Mouse (Mus musculus) midbrain, embryonic 16.5 days (tissue): Measurements from ENCODE around the gene Crocc2. TPM values are rescaled to one million over a fixed set of nuclear protein-coding genes. Genes with fewer than 3 reads are reported as not detected.

Experiments
- ATAC-seq: fragments of 200-750 bp; cut with Nextera tagmentation; 2 replicates; pipeline ENCODE4 v1.8.0; 2017; ENCODE audit warnings: moderate TSS enrichment
- H3K27ac ChIP-seq: fragments of 300-500 bp; sonication (generic); 2 replicates; pipeline ENCODE4 v1.5.1; 2014; ENCODE audit warnings: mild to moderate bottlenecking, low read length, mixed read lengths
- H3K27me3 ChIP-seq: fragments of 300-500 bp; sonication (generic); 2 replicates; pipeline ENCODE4 v1.6.1; 2014; ENCODE audit warnings: low read depth, low read length, mixed read lengths; ENCODE audit not compliant: control insufficient read depth, insufficient read depth
- H3K36me3 ChIP-seq: fragments of 300-500 bp; sonication (generic); 2 replicates; pipeline ENCODE4 v1.6.1; 2014; ENCODE audit warnings: mild to moderate bottlenecking, low read length, moderate library complexity, mixed read lengths; ENCODE audit not compliant: control insufficient read depth, insufficient read depth
- H3K4me1 ChIP-seq: fragments of 300-500 bp; sonication (generic); 2 replicates; pipeline ENCODE4 v1.6.1; 2014; ENCODE audit warnings: mild to moderate bottlenecking, low read length, mixed read lengths; ENCODE audit not compliant: control insufficient read depth, insufficient read depth
- H3K4me2 ChIP-seq: fragments of 300-500 bp; sonication (generic); 2 replicates; pipeline ENCODE4 v1.6.1; 2014; ENCODE audit warnings: mild to moderate bottlenecking, low read length, mixed read lengths
- H3K4me3 ChIP-seq: fragments of 300-500 bp; sonication (generic); 2 replicates; pipeline ENCODE4 v1.5.1; 2014; ENCODE audit warnings: low read depth, mild to moderate bottlenecking, low read length, moderate library complexity, mixed read lengths
- H3K9ac ChIP-seq: fragments of 300-500 bp; sonication (generic); 2 replicates; pipeline ENCODE4 v1.6.1; 2014; ENCODE audit warnings: low read depth, low read length, mixed read lengths
- H3K9me3 ChIP-seq: fragments of 300-500 bp; sonication (generic); replicated peaks from 2 replicates; pipeline ENCODE4 v1.6.1; 2014; ENCODE audit warnings: mild to moderate bottlenecking, low read length, mixed read lengths; ENCODE audit not compliant: control insufficient read depth, poor library complexity, severe bottlenecking
- WGBS: fragments of 180-500 bp; shearing (Covaris S2); extraction: QIAGEN DNeasy Blood & Tissue Kit; methylation state at CpG from one replicate; pipeline ENCODE4 v1.1.7; 2014; 5-methylcytosine and 5-hydroxymethylcytosine counted together
- polyA plus RNA-seq: library from polyadenylated mRNA; unstranded; fragments of >200 nt; fragmentation: Nextera tagmentation; extraction: Ambion mirVana; gene quantifications from 2 replicates; pipeline ENCODE4 v1.2.1, GENCODE M21; 2015

Crocc2 gene
- polyA plus RNA-seq, 1 experiment from 2014 or later, result 0.74 TPM

GRCm38 (mm10) chr1:93132676-93133075, 35.8 kb upstream of the Crocc2 start:
- no peak overlapping the region for H3K27ac ChIP-seq
- no peak overlapping the region for H3K4me3 ChIP-seq
- H3K9ac ChIP-seq, result no peak overlapping the region
- H3K36me3 ChIP-seq, result no peaks in the 10 kb centered on the region
- WGBS, result 70% methylated on average over 8 of the region's 8 CpGs
- no peak overlapping the region for H3K4me2 ChIP-seq
- no peaks in the 10 kb centered on the region for H3K27me3 ChIP-seq
- no peak for ATAC-seq
- H3K4me1 ChIP-seq, result no peaks in the 10 kb centered on the region
- H3K9me3 ChIP-seq, result no peaks in the 10 kb centered on the region

GRCm38 (mm10) chr1:93135036-93135526, 33.4 kb upstream of the Crocc2 start, which contains the start of gene Agxt:
TSS of gene Agxt (plus strand) at chr1:93135240.
- Histone ChIP-seq H3K27me3 (no peaks in the 10 kb centered on the region), H3K4me1 (no peaks in the 10 kb centered on the region), H3K9me3 (no peaks in the 10 kb centered on the region), H3K36me3 (no peaks in the 10 kb centered on the region), H3K9ac (no peak within 1 kb of the TSS), H3K4me3 (no peak within 1 kb of the TSS), H3K4me2 (no peak within 1 kb of the TSS), H3K27ac (no peak within 1 kb of the TSS)
- no peak for ATAC-seq
- 88% methylated on average over 12 of the region's 12 CpGs for WGBS

DNA sequence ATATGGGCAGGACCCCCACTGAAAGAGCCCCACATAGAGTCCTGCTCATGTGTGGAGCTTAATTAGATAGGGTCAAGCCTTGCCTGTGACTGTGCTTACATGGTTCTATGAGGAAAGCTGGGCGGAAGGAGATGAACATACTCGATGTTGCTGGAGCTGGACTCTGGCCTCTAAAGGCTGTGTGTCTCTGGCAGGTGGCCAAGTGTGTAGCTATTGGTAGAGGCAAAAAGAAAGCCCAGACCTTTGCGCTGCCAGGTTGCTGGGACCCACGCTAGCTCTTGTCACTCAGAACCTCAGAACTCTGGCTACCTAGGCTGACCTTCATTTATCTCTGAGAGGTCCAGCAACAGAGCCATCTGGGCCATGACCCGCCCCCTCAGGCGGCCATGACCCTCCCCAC, 30.0 kb upstream of the Crocc2 start:
- Histone ChIP-seq H3K4me2 (no peak overlapping the region), H3K27ac (no peak overlapping the region)

GRCm38 (mm10) chr1:93139713-93140112, 28.8 kb upstream of the Crocc2 start:
- H3K27ac ChIP-seq, result no peak overlapping the region
- no peaks in the 10 kb centered on the region for H3K27me3 ChIP-seq
- no peak overlapping the region for H3K4me2 ChIP-seq
- no peak for ATAC-seq
- no peaks in the 10 kb centered on the region for H3K4me1 ChIP-seq
- no peaks in the 10 kb centered on the region for H3K36me3 ChIP-seq
- WGBS, result 89% methylated on average over 7 of the region's 7 CpGs
- no peak overlapping the region for H3K4me3 ChIP-seq
- H3K9ac ChIP-seq, result no peak overlapping the region
- H3K9me3 ChIP-seq, result no peaks in the 10 kb centered on the region

More for the DNA sequence above, 30.0 kb upstream of the Crocc2 start:
- no peaks in the 10 kb centered on the region for H3K9me3 ChIP-seq
- ATAC-seq, result no peak
- H3K4me3 ChIP-seq, result no peak overlapping the region
- no peaks in the 10 kb centered on the region for H3K4me1 ChIP-seq
- H3K27me3 ChIP-seq, result no peaks in the 10 kb centered on the region
- no peak overlapping the region for H3K9ac ChIP-seq
- no peaks in the 10 kb centered on the region for H3K36me3 ChIP-seq
- WGBS, result 80% methylated on average over 6 of the region's 6 CpGs

GRCm38 (mm10) chr1:93142871-93143270, 25.7 kb upstream of the Crocc2 start:
- 100% methylated on average over 1 of the region's 1 CpGs for WGBS
- Histone ChIP-seq H3K27ac (no peak overlapping the region), H3K27me3 (no peaks in the 10 kb centered on the region), H3K36me3 (no peaks in the 10 kb centered on the region), H3K4me1 (no peaks in the 10 kb centered on the region), H3K9me3 (no peaks in the 10 kb centered on the region), H3K4me2 (no peak overlapping the region), H3K4me3 (no peak overlapping the region), H3K9ac (no peak overlapping the region)
- ATAC-seq, result no peak

DNA sequence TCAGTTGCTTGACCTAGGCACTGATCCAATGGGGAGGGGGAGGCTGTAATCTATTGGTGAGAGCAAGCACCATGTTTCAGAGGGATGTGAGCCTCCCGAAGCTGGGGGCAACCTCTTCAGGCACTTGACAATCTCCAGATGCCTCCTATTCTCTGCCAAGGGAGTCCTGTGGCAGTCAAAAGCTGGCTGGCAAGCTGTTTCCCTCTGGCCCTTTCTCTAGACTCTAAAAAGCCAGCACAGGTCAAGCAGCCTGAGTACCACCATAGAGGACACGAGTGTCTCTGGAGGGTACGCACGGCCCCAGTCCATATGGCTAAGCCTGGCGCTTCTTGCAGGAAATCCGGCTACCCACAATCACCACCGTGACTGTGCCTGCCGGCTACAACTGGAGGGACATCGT, 24.3 kb upstream of the Crocc2 start:
- H3K36me3 ChIP-seq, result no peaks in the 10 kb centered on the region
- H3K4me1 ChIP-seq, result no peaks in the 10 kb centered on the region
- no peak overlapping the region for H3K9ac ChIP-seq
- H3K27me3 ChIP-seq, result no peaks in the 10 kb centered on the region
- no peak overlapping the region for H3K4me2 ChIP-seq
- H3K9me3 ChIP-seq, result no peaks in the 10 kb centered on the region
- no peak overlapping the region for H3K27ac ChIP-seq
- no peak overlapping the region for H3K4me3 ChIP-seq
- WGBS, result 67% methylated on average over 9 of the region's 9 CpGs
- ATAC-seq, result no peak

DNA sequence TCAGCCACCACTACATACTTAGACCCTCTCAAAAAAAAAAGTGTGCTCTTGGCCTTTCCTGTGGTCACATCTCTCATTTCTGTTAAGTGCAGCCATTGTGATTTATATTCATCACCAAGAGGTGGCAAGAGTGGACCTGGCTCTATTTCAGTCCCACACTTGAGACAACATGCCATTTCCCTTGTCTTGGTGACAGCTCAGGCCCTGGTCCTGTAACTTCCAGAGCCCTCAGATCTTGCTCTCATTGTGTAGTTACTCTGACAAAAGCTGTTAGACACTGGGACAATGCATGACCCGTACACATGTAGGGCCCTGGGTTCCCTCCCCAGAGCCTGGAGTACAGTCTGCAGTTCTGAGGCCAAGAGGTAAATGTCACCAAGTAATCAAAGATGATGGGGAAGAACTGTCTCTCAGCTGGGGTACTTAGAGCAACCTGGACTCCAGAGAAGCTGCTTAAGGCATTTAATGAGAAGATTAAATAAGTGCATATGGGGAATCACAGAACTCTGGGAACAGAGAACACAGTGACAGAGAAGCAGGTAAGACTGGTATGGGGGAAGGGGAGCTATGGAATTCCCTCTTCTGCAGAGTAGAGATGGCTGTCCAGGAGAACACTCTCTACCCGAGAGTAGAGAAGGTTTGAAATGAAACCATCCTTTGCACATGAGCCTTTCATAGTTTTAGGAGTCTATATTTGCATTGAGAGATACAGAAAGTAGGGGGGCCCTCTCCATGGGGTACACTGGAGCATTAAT, 17.4 kb upstream of the Crocc2 start:
- ATAC-seq, result no peak
- no peak overlapping the region for H3K4me3 ChIP-seq
- no peaks in the 10 kb centered on the region for H3K27me3 ChIP-seq
- no peak overlapping the region for H3K27ac ChIP-seq
- no peaks in the 10 kb centered on the region for H3K36me3 ChIP-seq
- no peak overlapping the region for H3K9ac ChIP-seq
- no peaks in the 10 kb centered on the region for H3K9me3 ChIP-seq
- no peaks in the 10 kb centered on the region for H3K4me1 ChIP-seq
- H3K4me2 ChIP-seq, result no peak overlapping the region
- WGBS, result 69% methylated on average over 2 of the region's 2 CpGs

DNA sequence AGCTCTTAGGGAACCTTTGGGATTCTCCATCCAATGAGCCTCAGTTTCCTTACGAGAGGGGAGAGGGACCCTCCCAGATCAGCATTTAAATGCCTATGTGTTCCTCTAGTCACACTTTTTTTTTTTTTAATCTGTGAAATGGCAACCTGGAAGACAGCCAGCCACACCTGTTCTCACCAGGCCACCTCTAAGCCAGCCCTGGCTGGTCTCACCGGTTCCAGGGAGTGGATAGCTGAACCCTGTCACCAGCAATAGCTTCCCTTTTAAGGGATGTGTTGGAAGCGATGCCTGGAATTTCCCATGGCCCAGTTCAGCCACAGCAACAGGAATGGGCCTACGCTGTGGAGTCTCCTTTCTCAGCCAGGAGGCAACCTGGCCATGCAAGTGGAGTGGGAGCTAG, 11.0 kb upstream of the Crocc2 start:
- Histone ChIP-seq H3K4me3 (no peak overlapping the region), H3K9ac (no peak overlapping the region)
- 81% methylated on average over 4 of the region's 4 CpGs for WGBS

DNA sequence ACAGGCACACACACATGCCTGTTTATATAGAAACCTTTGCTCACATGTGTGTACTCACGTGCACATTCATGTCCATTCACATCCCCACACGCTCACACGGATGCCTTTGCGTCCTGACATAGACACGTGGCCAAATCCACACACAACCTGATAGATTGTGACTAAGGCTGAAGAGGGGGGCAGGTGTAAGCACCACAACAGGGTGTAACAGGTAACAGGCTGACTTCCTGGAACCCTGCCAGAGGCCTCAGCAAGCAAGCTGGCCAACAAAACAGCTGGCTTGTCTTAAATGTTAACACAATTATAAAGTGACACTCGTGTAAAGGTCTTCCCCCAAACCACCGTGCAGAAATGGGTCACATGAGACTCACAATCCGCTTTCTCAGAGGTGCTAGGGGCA, 9.6 kb upstream of the Crocc2 start:
- no peaks in the 10 kb centered on the region for H3K36me3 ChIP-seq
- H3K27ac ChIP-seq, result no peak overlapping the region
- H3K9me3 ChIP-seq, result no peaks in the 10 kb centered on the region
- WGBS, result 90% methylated on average over 8 of the region's 8 CpGs
- no peak overlapping the region for H3K9ac ChIP-seq
- no peak for ATAC-seq
- no peaks in the 10 kb centered on the region for H3K4me1 ChIP-seq
- no peak overlapping the region for H3K4me2 ChIP-seq
- H3K27me3 ChIP-seq, result no peaks in the 10 kb centered on the region
- H3K4me3 ChIP-seq, result no peak overlapping the region

More for the DNA sequence above, 11.0 kb upstream of the Crocc2 start:
- H3K4me2 ChIP-seq, result no peak overlapping the region
- H3K4me1 ChIP-seq, result no peaks in the 10 kb centered on the region
- H3K9me3 ChIP-seq, result no peaks in the 10 kb centered on the region
- H3K36me3 ChIP-seq, result no peaks in the 10 kb centered on the region
- H3K27ac ChIP-seq, result no peak overlapping the region
- no peak for ATAC-seq
- no peaks in the 10 kb centered on the region for H3K27me3 ChIP-seq
